Mouse (Mus musculus) kidney, adult 9 months (tissue): Measurements from ENCODE around the gene Abhd4.

Experiments used
- DNase-seq: peaks from one replicate; pipeline ENCODE4 v3.0.0; 2022

The Abhd4 gene

GRCm38 (mm10) chr14:54253741-54254291 lies at the start of gene Abhd4, which contains the start of gene Dad1:
Gene Abhd4, plus strand, starts transcription at chr14:54254188.
Gene Dad1, minus strand, starts transcription at chr14:54254104.
- peak; percentile 99 for DNase-seq

- DNase-seq = no peak
Observed at GRCm38 (mm10) chr14:54204311-54204710, 49.7 kb upstream of the Abhd4 start.

- no peak for DNase-seq
Observed at GRCm38 (mm10) chr14:54204786-54205185, 49.2 kb upstream of the Abhd4 start.

- no peak for DNase-seq
Observed at GRCm38 (mm10) chr14:54205904-54206303, 48.1 kb upstream of the Abhd4 start.

GRCm38 (mm10) chr14:54206309-54206708 lies 47.7 kb upstream of the Abhd4 start:
- no peak for DNase-seq

- DNase-seq = no peak
Observed at GRCm38 (mm10) chr14:54206750-54207550, 47.0 kb upstream of the Abhd4 start.

- no peak for DNase-seq
Observed at GRCm38 (mm10) chr14:54207924-54208323, 46.1 kb upstream of the Abhd4 start.

- DNase-seq = no peak
Observed at GRCm38 (mm10) chr14:54208741-54209140, 45.2 kb upstream of the Abhd4 start.

- DNase-seq = no peak
Observed at GRCm38 (mm10) chr14:54209932-54210331, 44.1 kb upstream of the Abhd4 start.

GRCm38 (mm10) chr14:54210401-54210800 lies 43.6 kb upstream of the Abhd4 start:
- no peak for DNase-seq

GRCm38 (mm10) chr14:54211199-54211598 lies 42.8 kb upstream of the Abhd4 start:
- DNase-seq = no peak

- DNase-seq = no peak
Observed at GRCm38 (mm10) chr14:54211755-54212154, 42.2 kb upstream of the Abhd4 start.

- DNase-seq = no peak
Observed at GRCm38 (mm10) chr14:54213734-54214133, 40.3 kb upstream of the Abhd4 start.

- no peak for DNase-seq
Observed at GRCm38 (mm10) chr14:54214477-54214876, 39.5 kb upstream of the Abhd4 start.

GRCm38 (mm10) chr14:54214901-54215300 lies 39.1 kb upstream of the Abhd4 start:
- no peak for DNase-seq

GRCm38 (mm10) chr14:54216126-54216525 lies 37.9 kb upstream of the Abhd4 start:
- peak; percentile 87 for DNase-seq

- no peak for DNase-seq
Observed at GRCm38 (mm10) chr14:54218233-54218632, 35.8 kb upstream of the Abhd4 start.

- no peak for DNase-seq
Observed at GRCm38 (mm10) chr14:54218721-54219120, 35.3 kb upstream of the Abhd4 start.

- DNase-seq = no peak
Observed at GRCm38 (mm10) chr14:54219256-54219655, 34.7 kb upstream of the Abhd4 start.

GRCm38 (mm10) chr14:54219849-54220248 lies 34.1 kb upstream of the Abhd4 start:
- DNase-seq = no peak

GRCm38 (mm10) chr14:54220726-54221494 lies 33.1 kb upstream of the Abhd4 start:
- DNase-seq = no peak

- no peak for DNase-seq
Observed at GRCm38 (mm10) chr14:54221641-54222040, 32.3 kb upstream of the Abhd4 start.

- DNase-seq = no peak
Observed at GRCm38 (mm10) chr14:54222289-54222727, 31.7 kb upstream of the Abhd4 start.
